Mouse (Mus musculus): Measurements from ENCODE around the gene Sowahb.

DNA sequence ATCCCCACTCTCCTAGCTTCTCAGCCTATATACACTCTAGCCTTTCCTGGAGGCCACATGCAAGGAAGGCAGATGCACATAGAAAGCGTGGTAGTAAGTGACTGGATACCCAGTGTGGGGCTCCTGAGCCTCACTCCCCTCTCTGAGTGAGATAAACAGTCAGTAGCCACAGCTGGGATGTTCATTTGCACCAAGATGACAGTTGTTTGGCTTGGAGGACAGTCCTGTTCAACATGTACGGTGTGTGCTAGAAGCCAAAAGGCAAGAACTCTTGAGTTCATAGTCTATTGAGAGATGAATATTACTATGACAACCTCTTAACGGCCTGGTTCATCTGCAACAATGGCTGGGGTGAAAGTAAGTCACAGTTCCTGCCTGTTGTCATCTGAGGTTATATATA, 46.4 kb upstream of the Sowahb start:
- TF ChIP-seq GATA1 (IDR thresholded peaks at IDR 0.05; ENCODE audit: low read length): no peak
- TF ChIP-seq TAL1 (IDR thresholded peaks at IDR 0.05; ENCODE audit: low read length): no peak

Data from erythroblast, embryonic 14.5 days (primary cell).